Comparison of ENCODE assay signal across 25 mouse cellular contexts in genomic region chr11:85241226-85241625, GRCm38 (mm10). TPM values are rescaled to one million over a fixed set of nuclear protein-coding genes. Genes with fewer than 3 reads are reported as not detected.
DNase-seq lines count a peak whose midpoint lies in the region; ATAC-seq and TF ChIP-seq lines count a peak whose summit lies in the region.
"Had no signal": no experiment of that assay in that cellular context is flagged by ENCODE, and none has a peak within 500 bp of the region (broad histone marks: within the 10 kb centered on the region; RNA-seq: fewer than 3 reads in every experiment).

No protein-coding gene starts in this region.

- no peaks in the 10 kb centered on the region for H3K27me3 ChIP-seq in E14TG2a.4 (ENCODE audit: insufficient read depth, low read length)
- no peaks in the 10 kb centered on the region for H3K27me3 ChIP-seq in hindbrain, postnatal 0 days (ENCODE audit: insufficient read depth, low read length)
- no peaks in the 10 kb centered on the region for H3K27me3 ChIP-seq in intestine, postnatal 0 days (replicated peaks; ENCODE audit: control insufficient read depth, insufficient read depth, low read length)
- H3K27me3 ChIP-seq: CH12.LX; embryonic facial prominence, embryonic 12.5 days; forebrain, embryonic 12.5 days; Patski had no signal

- 93% methylated on average over 8 of the region's 8 CpGs for WGBS in hindbrain, postnatal 0 days
- WGBS in intestine, postnatal 0 days, result 74% methylated on average over 8 of the region's 8 CpGs

- DNase-seq in ES-CJ7 (ENCODE audit: low read depth, low spot score) (peak; percentile 80), R1 (ENCODE audit: low read depth, low spot score) (peak; percentile 78)
- DNase-seq in hindbrain, postnatal 0 days (ENCODE audit: low spot score), result no peak
- DNase-seq in heart, adult 8-10 months (ENCODE audit: low spot score), result no peak
- DNase-seq: adrenal gland, adult 8-10 months; adrenal gland, postnatal 14 days; adrenal gland, postnatal 36 days; B cell, adult 2 months; cerebellum, adult 11-12 months; cerebellum, adult 2 months; cerebellum, adult 9-10 months; cerebellum, postnatal 10 days; cerebellum, postnatal 25 days had no signal

- ATAC-seq in hindbrain, postnatal 0 days, result no peak
- ATAC-seq in intestine, postnatal 0 days, result no peak
- ATAC-seq: activated CD4-positive, CD25-positive, alpha-beta regulatory T cell, adult 4 months; CD4-positive, CD25-positive, alpha-beta regulatory T cell, adult 4 months; forebrain, embryonic 14.5 days; forebrain, embryonic 16.5 days; Patski had no signal

- peak overlapping the region; percentile 57 for H3K4me3 ChIP-seq in E14TG2a.4 (replicated peaks; ENCODE audit: low read length)
- H3K4me3 ChIP-seq in hindbrain, postnatal 0 days (ENCODE audit: low read length), result no peak overlapping the region
- no peak overlapping the region for H3K4me3 ChIP-seq in intestine, postnatal 0 days (ENCODE audit: low read depth, low read length)
- H3K4me3 ChIP-seq: embryonic facial prominence, embryonic 10.5 days; embryonic facial prominence, embryonic 12.5 days; forebrain, embryonic 12.5 days had no signal

- no peak overlapping the region for H3K27ac ChIP-seq in hindbrain, postnatal 0 days
- H3K27ac ChIP-seq in intestine, postnatal 0 days (ENCODE audit: low read depth, low read length), result no peak overlapping the region
- H3K27ac ChIP-seq: embryonic facial prominence, embryonic 10.5 days; embryonic facial prominence, embryonic 12.5 days; forebrain, embryonic 12.5 days had no signal

- H3K9me3 ChIP-seq in E14TG2a.4 (ENCODE audit: low read length), result no peaks in the 10 kb centered on the region
- no peaks in the 10 kb centered on the region for H3K9me3 ChIP-seq in hindbrain, postnatal 0 days (ENCODE audit: low read length)
- H3K9me3 ChIP-seq in intestine, postnatal 0 days (ENCODE audit: control insufficient read depth), result no peaks in the 10 kb centered on the region
- H3K9me3 ChIP-seq: embryonic facial prominence, embryonic 10.5 days; embryonic facial prominence, embryonic 12.5 days; forebrain, embryonic 12.5 days; G1E had no signal

- no peak for TF ChIP-seq CTCF in E14TG2a.4 (conservative IDR thresholded peaks at IDR 0.05; ENCODE audit: low read length)
- no peak for TF ChIP-seq CTCF in hindbrain, postnatal 0 days (IDR thresholded peaks at IDR 0.05; ENCODE audit: low read depth)
- no peak for TF ChIP-seq CTCF in intestine, postnatal 0 days (IDR thresholded peaks at IDR 0.05; ENCODE audit: low read depth)

- H3K4me2 ChIP-seq in hindbrain, postnatal 0 days (ENCODE audit: low read depth, low read length), result no peak overlapping the region
- H3K4me2 ChIP-seq in intestine, postnatal 0 days (replicated peaks; ENCODE audit: low read depth), result no peak overlapping the region
- H3K4me2 ChIP-seq: embryonic facial prominence, embryonic 12.5 days; forebrain, embryonic 12.5 days had no signal

- H3K4me1 ChIP-seq in E14TG2a.4 (replicated peaks; ENCODE audit: low read depth, low read length), result peaks cover 92% of the 10 kb centered on the region
- no peaks in the 10 kb centered on the region for H3K4me1 ChIP-seq in hindbrain, postnatal 0 days (ENCODE audit: insufficient read depth, low read length)
- no peaks in the 10 kb centered on the region for H3K4me1 ChIP-seq in intestine, postnatal 0 days (replicated peaks; ENCODE audit: control insufficient read depth, insufficient read depth, low read length)
- H3K4me1 ChIP-seq: forebrain, embryonic 12.5 days had no signal

- no peak overlapping the region for H3K9ac ChIP-seq in hindbrain, postnatal 0 days (replicated peaks; ENCODE audit: low read length)
- H3K9ac ChIP-seq in intestine, postnatal 0 days (ENCODE audit: low read depth, low read length), result no peak overlapping the region
- H3K9ac ChIP-seq: embryonic facial prominence, embryonic 12.5 days; forebrain, embryonic 12.5 days had no signal

- H3K36me3 ChIP-seq in E14TG2a.4 (ENCODE audit: insufficient read depth, low read length), result peaks cover 29% of the 10 kb centered on the region
- H3K36me3 ChIP-seq in hindbrain, postnatal 0 days (ENCODE audit: insufficient read depth, low read length), result no peaks in the 10 kb centered on the region; the same call in 1 of the 2 replicates
- H3K36me3 ChIP-seq in intestine, postnatal 0 days (ENCODE audit: control insufficient read depth, insufficient read depth), result no peaks in the 10 kb centered on the region
- H3K36me3 ChIP-seq: embryonic facial prominence, embryonic 10.5 days; embryonic facial prominence, embryonic 12.5 days; forebrain, embryonic 12.5 days had no signal

RNA-seq across cellular contexts. Expression of gene Appbp2, which starts 6.3 kb away (rescaled TPM):
- total RNA-seq in hindbrain, postnatal 0 days (2014; rRNA removed), result 54.0 and 54.8 TPM in 2 replicates
- 44.9 and 45.3 TPM in 2 replicates for polyA plus RNA-seq in hindbrain, postnatal 0 days (2015; fragmentation: Nextera tagmentation; extraction: Ambion mirVana)
- 17.5 and 19.5 TPM in 2 replicates for polyA plus RNA-seq in intestine, postnatal 0 days (2015; fragmentation: Nextera tagmentation; extraction: Ambion mirVana)
- 10 to 100 TPM; 13.9 to 15.4 (median 15.3) TPM for total RNA-seq in heart, adult 8-10 months (2022)

Comparison
In these comparisons a context has a peak if more than half of its experiments do, and no peak if none do; other contexts are left out.
1. DNase-seq: peak in ES-CJ7 (single experiment) and R1 (single experiment); none in hindbrain, postnatal 0 days (single experiment) and heart, adult 8-10 months (single experiment).